Mouse (Mus musculus) neutrophil, adult 83 days (primary cell): ENCODE data around the gene Pole3. TPM values are rescaled to one million over a fixed set of nuclear protein-coding genes. Genes with fewer than 3 reads are reported as not detected.

Source experiments
- total RNA-seq, 2 experiments: library from RNA; stranded (reverse); gene quantifications; one replicate each; pipeline ENCODE4 v1.2.4; 2023

The Pole3 gene
- 10 to 100 TPM; 16.0 to 23.5 TPM for total RNA-seq

DNA sequence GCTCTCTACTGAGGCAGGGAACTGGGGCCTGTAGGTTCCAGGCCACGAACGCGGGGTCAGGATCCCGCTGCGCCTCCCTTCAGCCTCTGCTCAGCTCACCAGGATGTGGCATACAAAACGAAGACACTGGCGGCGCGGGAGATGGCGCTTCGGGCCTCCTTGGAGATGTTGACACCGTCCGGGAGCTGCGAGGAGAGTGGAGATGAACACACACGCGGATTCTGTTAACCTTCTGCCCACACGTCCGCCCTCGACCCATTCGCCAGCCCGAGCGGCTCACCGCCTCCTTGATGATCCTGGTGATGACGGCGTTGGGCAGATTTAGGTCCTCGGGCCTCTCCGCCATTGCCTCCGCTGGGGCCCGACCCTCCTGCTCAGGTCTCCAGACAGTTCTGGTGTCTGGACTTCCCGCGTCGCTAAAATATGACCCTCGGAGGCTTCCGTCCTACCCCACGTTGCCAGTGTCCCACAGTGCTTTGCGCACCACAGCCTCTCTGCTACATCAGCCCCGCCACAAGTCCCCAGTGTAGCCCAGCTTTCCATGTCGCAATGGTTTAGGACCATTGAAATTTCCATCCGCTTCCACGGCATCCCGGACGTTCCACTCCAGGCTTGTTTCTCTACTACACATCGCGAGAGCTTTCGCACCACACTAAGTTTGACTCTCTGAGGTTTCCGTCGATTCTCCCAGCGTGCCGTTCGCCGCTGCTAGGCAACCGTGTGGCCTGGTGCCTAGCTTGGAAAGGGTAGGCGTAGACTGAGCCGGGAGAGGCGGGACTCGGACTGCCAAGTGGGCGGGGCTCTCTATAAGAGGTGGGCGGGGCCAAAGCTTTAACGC is at the start of gene Pole3, which contains the start of gene 4933430I17Rik:
TSS of gene Pole3 (minus strand) at position 418 of the 838 bp plus-strand sequence.
TSS of gene 4933430I17Rik (plus strand) at position 719 of the 838 bp plus-strand sequence.

GRCm38 (mm10) chr4:62559797-62560329 is 35.0 kb upstream of the Pole3 start, which contains the start of gene Rgs3:
TSS of gene Rgs3 (plus strand) at chr4:62559847.

GRCm38 (mm10) chr4:62519849-62520233 is 5.0 kb downstream of the Pole3 start, which contains the start of gene Alad:
TSS of gene Alad (minus strand) at chr4:62519918.

GRCm38 (mm10) chr4:62503374-62503970 is 21.4 kb downstream of the Pole3 start, which contains the start of gene Hdhd3:
TSS of gene Hdhd3 (minus strand) at chr4:62503467.

DNA sequence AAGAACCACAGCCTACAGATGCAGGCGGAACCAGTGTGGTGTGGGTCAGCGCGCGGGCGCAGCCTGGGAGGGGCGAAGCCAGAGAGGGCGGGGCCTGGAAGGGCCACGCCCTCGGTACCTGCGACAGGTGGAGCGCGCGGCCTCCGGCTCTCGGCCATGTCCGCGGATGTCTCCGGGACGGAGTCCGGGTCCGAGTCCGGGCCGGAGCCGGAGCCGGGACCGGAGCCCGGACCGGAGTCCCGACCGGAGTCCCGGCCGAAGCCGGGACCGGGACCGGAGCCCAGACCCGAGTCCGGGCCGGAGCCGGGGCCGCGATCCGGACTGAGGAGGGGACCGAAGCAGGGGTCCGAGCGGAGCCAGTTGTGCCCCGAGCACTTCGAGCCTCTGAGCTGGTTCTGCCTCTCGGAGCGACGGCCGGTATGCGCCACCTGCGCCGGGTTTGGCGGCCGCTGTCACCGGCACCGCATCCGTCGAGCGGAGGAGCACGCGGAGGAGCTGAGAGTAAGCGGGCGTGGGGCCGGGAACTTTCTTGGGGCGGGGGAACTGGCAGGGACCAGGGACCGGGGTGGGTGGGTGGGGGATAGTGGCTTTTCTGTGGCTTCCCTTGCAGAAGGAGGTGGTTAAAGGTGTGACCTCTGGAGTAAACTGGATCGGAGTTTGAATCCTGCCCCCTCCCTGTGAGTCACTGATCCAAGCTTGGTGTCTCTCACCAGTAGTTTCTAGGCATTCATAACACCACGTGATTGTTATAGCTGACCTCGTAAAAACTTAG is 44.7 kb downstream of the Pole3 start, which contains the start of gene Bspry:
TSS of gene Bspry (plus strand) at position 117 of the 772 bp plus-strand sequence.

Other genes starting within 250 kb of the Pole3 start
- gene Fkbp15, start 164.5 kb downstream of the Pole3 start, total RNA-seq: 10 to 100 TPM; 79.1 to 90.5 TPM
- gene Slc31a1, start 164.3 kb downstream of the Pole3 start, total RNA-seq: 10 to 100 TPM; 11.5 to 13.3 TPM
- 10 to 100 TPM; 38.3 to 41.6 TPM for gene Cdc26, start 116.4 kb downstream of the Pole3 start, total RNA-seq
- gene Prpf4, start 116.3 kb downstream of the Pole3 start, total RNA-seq: 1 to 10 TPM; 8.6 to 9.6 TPM
- not detected for gene Rnf183, start 89.8 kb downstream of the Pole3 start, total RNA-seq
- 1 to 10 TPM in 1 of 2 experiments, not detected in 1; 1.3 TPM for gene Wdr31, start 54.2 kb downstream of the Pole3 start, total RNA-seq
- not detected for gene Bspry, start 45.0 kb downstream of the Pole3 start, total RNA-seq
- gene Hdhd3, start 21.6 kb downstream of the Pole3 start, total RNA-seq: 1 to 10 TPM in 1 of 2 experiments, under 1 TPM in 1; 0.37 to 1.1 TPM
- gene Alad, start 5.2 kb downstream of the Pole3 start, total RNA-seq: 10 to 100 TPM; 35.6 to 53.8 TPM
- not detected for gene 4933430I17Rik, start 301 bp upstream of the Pole3 start, total RNA-seq
- gene Rgs3, start 34.8 kb upstream of the Pole3 start, total RNA-seq: 10 to 100 TPM; 71.8 to 78.5 TPM